Mouse (Mus musculus) Muller cell, postnatal 12 days (primary cell): ENCODE measurements around the gene Sdhb.
A peak's percentile ranks its signal among the peaks of the same experiment; 100 is the strongest.

Experiments used
- DNase-seq: peaks from one replicate; pipeline ENCODE4 v3.0.0-alpha.2; 2015; ENCODE audit errors: inconsistent ontology term

Sdhb gene

DNA sequence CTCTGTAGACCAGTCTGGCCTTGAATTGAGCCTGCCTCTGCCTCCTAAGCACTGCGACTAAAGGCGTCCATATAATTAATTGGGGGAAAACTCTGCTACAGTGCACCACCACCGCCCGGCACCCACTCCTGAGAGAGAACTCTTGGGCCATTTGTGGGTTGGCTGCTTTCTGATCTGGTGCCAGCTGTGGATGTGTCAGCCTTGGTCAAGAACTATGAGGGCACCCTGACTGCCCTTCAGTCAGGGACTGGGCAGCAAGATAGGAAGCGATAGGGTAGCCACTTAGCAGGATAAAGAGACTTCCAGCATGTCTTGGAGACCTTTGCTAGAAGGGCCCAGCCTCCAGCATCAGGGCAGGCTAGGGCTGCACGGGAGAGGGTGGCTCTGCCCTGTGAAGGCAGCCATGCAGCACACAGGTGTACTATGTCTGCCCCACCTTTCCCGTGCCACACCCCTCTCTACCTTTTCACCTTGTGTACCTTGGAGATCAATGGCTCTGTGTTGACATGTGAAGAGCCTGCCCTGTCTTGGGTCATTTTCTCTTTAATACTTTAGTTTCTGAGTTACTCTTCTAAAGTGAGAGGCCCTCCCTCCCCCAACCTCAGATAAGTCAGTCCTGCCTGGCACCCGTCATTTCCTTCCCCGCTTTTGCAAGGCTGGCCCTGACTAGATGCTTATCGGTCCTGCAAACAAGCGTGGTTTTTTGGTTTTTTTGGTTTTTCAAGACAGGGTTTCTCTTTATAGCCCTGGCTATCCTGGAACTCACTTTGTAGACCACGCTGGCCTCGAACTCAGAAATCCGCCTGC, 17.1 kb downstream of the Sdhb start:
- DNase-seq: no peak

DNA sequence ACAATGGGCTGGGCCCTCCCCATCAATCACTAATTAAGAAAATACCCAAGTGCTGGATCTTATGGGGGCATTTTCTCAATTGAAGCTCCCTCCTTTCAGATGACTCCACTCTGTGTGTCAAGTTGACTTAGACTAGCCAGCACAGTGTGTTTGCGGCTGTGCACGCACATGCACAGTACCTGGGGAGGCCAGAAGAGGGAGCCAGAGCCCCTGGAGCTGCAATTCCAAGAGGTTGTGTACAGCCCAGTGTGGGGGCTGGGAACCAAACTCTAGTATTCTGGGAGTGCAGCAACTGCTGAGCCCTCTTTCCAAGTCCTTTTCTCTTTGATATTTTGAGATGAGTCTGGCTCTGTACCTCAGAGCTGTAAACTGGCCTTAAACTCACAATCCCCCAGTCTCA, 20.6 kb downstream of the Sdhb start:
- no peak for DNase-seq

DNA sequence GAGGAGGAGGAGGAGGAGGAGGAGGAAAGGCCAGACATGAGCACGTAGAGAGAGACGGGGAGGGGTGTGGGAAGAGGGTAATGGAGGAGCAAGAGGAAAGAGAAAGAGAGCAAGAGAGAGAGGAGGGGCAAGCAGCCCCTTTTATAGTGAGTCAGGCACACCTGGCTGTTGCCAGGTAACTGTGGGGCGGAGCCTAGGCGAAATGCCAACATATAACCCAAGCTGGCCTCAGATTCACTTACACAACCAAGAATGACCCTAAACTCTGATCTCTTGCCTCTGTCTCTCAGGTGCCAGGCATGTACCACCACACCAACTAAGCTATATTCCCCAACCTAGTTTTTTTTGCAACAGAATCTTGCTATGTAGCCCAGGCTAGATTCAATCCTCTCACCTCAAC, 21.8 kb downstream of the Sdhb start:
- no peak for DNase-seq

DNA sequence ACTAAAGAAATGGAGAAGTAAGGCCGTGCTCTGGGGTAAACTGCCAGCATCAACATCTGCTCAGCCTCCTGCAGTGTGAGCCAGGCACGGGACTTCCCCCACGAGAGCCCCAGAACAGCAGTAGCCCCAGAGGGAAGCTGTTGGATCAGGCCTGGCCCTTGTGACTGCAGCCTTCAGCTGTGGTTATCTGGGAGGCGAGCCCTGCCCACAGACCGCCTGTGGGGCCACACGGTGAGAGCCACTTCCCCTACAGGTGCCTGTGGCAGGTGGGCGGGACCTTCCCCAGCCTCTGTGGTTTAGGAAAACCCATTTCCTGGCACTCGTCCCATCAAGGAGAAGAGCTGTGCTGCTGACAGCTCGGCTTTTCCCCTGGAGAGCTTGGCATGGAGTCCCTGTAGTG, 22.4 kb downstream of the Sdhb start:
- DNase-seq: peak; percentile 63

DNA sequence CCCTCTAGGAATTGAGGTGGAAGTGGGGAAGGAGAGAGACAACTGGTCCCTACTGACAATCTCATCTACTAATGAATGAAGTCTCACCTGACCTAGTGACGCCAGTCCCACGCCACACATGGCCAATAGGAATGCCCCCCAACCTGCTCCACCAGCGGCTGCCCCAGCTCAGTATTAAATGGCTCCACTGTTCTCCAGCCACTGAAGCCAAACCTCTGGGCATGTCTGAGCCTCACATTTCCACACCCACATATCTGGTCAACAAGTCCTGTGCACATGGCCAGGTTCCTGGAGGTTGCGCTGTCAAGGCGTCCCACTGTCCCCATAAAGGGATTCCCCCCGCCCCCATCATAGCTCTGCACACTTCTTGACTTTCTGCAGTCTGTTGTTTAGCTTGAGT, 23.5 kb downstream of the Sdhb start:
- DNase-seq: no peak

DNA sequence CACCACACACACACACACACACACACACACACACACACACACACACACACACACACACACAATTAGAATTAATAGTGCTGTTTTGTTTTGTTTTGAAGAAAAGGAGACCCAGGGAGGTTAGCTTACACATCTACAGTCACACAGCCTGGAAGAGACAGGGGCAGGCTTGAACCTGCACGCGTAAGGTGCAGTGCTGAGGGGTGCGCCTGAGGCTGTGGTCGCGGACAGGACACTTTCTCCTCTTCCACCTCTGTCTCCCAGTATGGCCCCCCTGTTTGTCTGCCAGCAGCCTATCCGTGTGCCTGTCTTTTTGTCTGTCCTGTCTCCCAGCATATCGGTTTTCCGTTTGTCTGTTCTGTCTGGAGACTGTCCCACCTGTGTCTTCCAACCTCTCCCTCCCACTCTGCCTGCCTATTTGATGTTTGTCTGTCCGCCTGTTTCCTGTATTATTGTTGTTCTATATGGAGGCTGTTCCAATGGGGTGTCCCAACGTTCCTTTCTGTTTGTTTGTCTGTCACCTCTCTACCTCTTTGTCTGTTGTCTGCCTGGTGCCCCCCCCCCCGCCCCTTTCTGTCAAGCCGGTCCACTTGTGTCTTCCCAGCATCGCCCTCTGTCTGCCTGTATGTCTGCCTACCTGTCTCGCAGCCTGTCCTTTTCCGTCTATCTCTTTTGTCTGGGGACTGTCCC, 25.2 kb downstream of the Sdhb start:
- no peak for DNase-seq

DNA sequence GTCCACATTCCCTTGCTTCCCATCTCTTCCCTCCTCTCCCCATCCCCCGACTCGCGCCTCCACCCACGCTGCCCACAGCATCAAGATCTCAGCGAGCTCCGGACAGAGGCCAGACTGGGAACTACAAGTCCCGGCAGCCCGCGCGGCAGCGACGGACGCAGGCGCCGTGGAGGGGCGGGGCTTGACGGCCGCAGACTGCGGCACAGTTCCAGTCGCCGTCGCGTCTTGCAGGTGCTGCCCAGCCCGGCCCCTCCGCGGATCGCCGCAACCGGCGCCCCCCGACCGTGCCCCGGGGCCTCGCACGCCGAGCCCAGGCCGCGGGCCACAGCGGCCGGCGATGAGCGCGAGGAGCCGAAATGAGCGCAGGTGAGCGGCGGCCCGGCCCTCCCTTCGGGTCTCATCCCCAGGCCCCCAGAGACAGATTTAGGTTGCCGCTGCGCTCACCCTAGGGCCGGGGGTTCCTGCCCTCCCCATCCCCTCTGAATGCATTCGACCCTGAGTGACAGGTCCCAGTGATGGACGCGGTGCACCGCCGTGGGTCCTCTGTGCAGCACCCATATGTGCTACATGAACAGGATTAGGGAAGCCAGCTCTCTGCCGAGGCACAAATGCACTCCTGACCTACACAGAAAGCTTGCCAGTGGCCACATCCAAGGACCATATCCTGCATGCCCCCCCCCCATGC, 25.9 kb downstream of the Sdhb start, which contains the start of gene Atp13a2:
Atp13a2 (plus strand) TSS at position 163 of the 685 bp plus-strand sequence.
- DNase-seq: peak; percentile 92

DNA sequence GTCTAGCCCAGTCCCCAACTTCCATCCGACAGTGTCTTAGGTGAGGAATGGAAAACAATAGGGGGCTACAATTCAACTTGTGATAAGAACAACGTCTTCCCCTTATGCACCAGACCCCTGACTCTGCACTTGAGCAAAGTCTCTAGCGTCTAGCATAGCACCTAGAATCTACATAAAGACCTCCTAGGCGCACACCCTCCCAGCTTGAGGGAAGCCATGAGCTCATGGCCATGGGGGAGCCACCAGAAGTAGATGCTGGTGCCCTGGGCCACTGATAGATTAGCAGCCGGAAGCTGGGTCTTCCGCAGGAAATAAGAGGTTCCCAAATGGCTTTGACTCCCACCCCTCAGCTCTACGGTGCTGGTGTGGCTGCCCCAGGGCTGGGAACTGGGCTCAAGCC, 26.5 kb downstream of the Sdhb start:
- DNase-seq: no peak

DNA sequence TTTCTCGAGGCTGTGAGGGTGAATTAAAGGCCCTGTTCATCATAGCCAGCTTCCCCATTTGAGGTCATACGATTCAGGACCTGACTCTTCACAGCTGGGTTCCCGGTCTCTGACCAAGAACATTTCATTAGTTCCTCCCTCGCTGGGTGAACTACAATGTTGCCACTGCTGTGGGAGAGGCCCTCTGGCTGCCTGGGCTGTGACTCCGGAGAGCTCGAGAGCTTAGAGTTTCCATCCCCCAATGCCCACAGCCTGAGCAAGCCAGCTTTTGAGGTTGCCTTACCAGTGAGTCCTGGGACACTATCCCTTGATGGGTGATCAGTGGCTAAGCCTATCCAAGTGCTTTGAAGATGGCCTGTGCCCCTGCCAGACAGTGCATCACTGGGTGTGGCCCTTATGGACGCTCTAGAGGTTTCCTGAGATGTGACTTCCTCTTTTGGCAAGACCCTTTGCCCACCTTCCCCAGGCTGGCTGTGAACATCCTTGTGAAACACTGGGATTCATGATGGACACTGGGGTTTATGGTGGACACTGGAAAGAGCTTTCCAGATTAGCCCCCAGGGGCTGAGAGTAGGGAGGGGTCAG, 27.8 kb downstream of the Sdhb start:
- DNase-seq: no peak

DNA sequence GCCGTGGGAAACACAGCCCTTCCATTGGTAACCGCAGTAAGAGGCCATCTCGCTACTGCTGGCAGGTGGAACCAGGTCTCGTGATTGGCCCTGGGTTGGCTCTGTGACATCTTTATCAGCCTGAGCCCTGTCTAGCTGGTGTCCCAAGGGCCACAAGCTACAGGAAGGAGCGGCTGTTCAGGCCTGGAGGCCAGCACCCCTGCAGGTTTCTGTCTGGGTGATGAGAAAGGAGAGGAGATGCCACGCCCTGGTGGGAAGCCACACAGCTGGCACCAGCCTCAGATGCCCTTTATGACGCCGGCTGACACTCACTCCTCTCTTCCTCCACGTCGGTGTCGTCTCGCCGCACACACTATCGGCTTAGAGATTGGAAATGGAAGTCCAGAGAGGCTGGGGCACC, 28.4 kb downstream of the Sdhb start:
- DNase-seq: no peak

DNA sequence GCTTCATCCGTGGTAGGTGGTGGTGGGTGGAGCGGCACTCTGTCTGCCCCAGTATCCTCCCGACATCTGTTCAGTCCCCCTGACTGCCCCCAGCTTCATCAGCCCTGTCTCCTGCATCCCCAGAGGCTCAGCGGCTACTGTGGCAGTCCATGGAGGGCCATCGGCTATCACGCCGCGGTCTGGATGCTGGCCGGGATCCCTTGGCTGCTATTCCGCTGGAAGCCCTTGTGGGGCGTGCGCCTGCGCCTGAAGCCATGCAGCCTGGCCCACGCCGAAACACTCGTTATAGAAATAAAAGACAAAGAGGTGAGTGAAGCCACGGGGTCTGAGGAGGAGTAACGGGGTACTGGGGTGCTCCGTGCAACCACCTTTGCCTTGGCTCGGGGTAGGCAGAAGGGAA, 31.2 kb downstream of the Sdhb start:
- no peak for DNase-seq

DNA sequence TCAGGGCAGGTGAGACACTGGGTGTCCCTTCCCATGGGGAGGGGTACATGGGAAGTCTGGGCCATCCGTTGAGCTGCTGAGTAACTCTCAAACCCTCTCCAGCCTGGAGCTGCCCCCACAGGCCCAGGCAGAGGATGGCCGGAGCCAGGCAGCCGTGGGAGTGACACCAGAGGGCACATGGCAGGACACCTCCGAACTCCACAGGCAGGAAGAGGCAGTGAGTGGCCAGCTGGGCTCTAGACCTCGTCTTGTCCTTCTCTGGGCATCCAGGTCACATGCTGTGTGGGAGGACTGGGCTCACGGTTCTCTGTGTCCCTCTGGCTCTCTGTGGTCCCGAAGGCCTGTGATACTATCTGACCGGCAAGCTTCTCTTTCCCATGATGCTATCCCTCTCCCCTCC, 32.8 kb downstream of the Sdhb start:
- DNase-seq: no peak

DNA sequence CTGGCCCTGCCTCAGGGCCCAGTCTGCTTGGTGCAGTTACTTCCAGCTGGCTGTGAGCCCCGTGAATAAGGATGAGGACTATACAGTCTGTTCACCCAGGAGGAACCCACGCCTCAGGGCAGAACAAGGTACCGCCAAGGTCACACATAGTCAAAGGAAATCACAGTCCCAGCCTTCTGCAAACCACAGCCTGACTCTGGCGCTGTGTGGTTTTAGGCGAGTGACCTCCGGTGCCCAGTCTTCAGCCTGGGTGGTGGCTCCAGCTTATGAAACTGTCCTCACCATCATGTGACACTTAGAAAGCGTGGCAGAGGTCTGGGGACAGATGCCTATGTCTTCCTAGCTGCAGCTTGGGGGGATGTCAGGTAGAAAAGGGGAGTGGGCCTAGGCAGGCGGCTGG, 34.8 kb downstream of the Sdhb start:
- no peak for DNase-seq

DNA sequence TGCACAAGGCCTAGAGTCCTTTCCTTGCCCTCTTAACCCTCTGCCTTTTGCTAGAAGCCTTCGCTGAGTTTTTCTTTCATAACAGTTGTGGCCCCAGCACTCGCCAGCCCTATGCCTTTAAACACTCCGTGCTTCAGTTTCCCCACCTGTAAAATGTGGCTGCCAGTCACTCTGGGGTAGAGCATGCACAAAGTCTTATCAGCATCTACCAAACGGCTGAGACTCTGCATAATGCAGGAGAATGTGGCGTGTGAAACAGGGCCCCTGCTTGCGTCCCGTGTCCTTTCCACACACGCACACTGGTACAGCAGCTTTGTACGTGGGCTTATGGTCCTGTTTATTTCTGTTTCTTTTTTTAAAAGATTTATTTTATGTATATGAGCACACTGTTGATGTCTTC, 35.8 kb downstream of the Sdhb start:
- DNase-seq: no peak

DNA sequence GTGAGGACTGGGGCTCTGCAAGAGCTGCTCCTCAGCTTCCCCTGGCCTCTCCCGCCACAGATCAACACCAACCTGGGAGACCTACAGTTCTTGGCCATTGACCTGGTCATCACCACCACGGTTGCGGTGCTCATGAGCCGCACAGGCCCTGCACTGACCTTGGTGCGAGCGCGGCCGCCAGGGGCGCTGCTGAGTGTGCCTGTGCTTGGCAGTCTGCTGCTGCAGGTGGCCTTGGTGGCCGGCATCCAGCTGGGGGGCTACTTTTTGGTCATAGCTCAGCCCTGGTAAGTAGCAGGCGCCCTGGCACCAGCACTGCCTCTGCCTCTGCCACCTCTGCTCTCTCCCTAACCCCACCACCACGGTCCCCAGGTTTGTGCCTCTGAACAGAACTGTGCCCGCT, 45.0 kb downstream of the Sdhb start:
- no peak for DNase-seq

DNA sequence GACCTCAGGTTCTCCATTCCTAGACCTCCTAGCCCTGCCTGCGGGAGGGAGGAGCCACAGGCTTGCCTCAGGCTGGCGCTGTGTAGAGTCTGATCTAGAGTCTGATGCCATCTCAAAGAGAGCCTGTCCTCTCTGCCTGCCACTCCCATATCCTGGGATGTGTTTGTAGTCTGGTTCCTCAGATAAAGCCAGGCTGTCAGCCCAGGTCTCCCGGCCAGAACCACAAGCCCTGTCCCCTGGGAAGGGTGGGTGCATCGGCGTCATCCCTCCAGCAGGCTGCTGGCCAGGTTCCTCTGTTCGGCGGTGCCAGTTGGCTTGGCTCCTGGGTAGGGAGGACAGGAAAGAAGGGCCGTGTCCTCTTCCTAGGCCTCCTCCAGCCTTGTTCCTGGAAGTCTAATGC, 47.0 kb downstream of the Sdhb start:
- peak; percentile 84 for DNase-seq

DNA sequence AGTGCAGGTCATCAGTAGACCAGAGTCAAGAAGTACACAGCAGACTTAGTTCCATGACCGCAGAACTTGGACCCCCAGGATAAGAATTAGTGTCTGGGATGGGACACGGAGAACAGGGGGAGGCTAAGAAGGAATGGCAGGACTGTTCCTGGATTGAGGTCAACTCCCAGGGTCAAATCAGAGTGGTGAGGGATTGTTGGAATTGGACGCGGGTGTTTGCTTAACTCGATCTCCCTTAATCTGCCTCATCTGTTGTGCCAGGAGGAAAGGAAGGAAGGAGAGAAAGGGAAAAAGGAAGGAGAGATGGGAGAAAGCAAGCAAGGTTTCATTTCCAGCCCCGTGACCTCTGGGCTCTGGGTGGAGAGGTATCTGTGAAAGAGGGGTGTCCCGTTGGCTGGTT, 49.1 kb downstream of the Sdhb start, which contains the start of gene Mfap2:
Mfap2 (plus strand) TSS at position 301 of the 400 bp plus-strand sequence.
- no peak for DNase-seq

DNA sequence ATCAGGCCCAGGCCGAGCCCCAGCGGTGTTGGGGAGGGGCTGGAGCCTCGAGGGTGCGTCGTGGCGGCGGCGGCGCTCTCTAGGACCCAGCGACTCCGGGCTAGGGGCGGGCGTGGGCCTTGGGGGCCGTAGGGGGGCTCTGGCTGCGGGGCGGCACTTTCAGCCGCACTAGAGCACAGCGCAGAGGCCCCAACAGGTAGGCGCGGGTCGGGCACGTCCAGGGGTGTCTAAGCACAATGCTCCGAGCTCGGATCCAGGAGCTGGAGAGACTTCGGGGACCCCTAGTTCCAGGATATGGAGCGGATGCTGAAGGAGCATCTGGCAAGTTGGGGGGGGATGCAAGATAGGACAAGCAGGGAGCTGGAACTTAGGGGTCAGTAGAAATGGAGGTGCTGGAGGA, 49.5 kb downstream of the Sdhb start:
- peak; percentile 36 for DNase-seq

DNA sequence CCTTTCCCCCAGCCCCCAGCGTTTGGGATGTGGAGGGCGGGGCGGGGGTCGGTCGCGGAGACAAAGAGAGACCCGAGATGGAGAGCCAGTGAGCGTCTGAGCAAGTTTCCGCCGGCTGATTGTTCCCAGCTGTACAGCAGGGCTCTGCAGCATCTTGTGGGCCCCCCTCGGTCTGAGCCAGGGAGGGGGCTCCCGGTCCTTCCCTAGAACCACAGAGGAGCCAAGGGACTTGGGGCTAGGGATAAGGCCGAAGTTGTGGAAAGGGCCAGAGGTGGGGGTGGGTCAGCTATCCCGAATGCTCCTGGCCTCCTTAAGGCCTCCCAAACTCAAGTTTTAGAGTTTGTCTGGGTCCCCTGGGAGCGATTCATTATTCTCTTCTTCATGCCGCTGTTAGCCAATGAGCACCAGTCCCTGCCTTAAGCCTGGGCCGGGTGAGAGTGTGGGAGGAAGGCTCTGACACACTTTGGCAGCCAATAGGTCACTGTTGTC, 50.0 kb downstream of the Sdhb start:
- peak; percentile 49 for DNase-seq

DNA sequence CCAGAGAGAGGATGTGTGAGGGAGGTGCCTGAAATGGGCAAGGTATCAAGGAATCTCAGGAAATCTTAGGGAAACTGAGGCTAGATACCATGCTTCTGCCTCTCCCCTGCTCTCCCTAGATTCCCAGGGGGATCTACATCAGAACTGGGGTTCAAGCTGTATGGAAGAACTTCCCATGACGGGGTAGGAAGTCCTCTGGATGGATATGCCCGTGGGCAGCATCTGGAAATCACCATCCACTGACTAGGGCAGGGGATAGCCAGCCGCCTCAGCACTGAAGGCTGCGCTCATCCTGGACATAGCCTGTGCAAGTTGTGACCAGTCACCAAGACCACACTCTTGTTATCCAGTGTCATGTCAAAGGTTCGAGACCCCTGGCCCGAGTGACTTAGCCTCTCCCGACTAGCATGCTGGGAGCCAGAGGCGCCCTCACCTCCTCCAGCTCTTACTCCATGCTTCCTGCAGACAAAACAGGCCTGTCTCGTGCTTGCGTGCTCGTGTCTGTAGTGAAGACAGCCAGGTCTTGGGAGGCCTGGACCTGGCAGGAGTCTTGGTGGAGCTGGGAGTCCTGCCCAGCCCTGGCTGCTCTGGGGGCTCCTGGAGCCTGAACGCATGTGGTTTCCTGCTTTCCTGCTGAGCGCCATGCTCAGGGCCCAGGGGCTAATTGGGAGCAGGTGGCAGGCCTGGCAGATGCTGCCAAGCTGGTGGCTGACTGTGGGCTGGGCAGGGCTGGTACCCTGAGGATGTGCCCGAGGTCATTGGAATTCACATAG, 50.7 kb downstream of the Sdhb start:
- peak; percentile 89 for DNase-seq

DNA sequence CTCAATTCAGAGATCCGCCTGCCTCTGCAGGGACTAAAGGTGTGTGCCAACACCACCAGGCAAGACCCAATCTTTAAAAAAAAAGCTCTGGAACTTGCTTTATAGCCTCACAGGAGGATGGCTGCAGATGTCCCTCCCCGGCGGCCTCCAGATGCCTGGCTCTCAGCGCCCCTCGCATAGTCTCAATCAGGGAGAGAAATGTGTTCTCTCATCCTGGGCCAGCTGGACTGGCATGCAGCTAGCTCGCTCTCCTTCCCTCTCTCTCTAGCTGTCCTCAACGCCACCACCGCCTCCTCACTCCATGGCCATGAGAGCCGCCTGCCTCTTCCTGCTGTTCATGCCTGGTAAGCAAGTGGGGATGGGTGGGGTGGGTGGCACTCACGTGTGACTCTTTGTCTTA, 51.6 kb downstream of the Sdhb start:
- DNase-seq: peak; percentile 54
